Mouse (Mus musculus) lung, adult 2 months (tissue): Measurements from ENCODE around the gene Lrmda. TPM values are rescaled to one million over a fixed set of nuclear protein-coding genes. Genes with fewer than 3 reads are reported as not detected.

ENCODE experiments used
- DNase-seq: peaks from one replicate; pipeline ENCODE4 v3.0.0; 2022
- H3K4me1 ChIP-seq: fragments of 200-500 bp; 2 replicates; pipeline ENCODE4 v1.6.1; 2011; ENCODE audit warnings: low read length; ENCODE audit not compliant: control insufficient read depth, insufficient read depth
- H3K4me3 ChIP-seq: fragments of 200-500 bp; replicated peaks from 2 replicates; pipeline ENCODE3; 2011; ENCODE audit warnings: low read depth, mild to moderate bottlenecking, control low read depth, low read length; ENCODE audit errors: extremely low read depth
- CTCF ChIP-seq: fragments of 200-500 bp; IDR thresholded peaks from 2 replicates; pipeline ENCODE4 v1.5.1; 2011; ENCODE audit warnings: mild to moderate bottlenecking, low read length, control low read depth; ENCODE audit not compliant: insufficient read depth
- POLR2A ChIP-seq: fragments of 200-500 bp; IDR thresholded peaks from 2 replicates; pipeline ENCODE4 v1.6.1; 2011; ENCODE audit warnings: low read depth, mild to moderate bottlenecking, control low read depth, low read length, borderline replicate concordance; ENCODE audit errors: extremely low read depth
- WGBS: fragments of 180-500 bp; shearing (Covaris S2); methylation state at CpG from one replicate; pipeline ENCODE4 v1.1.7; 2018; 5-methylcytosine and 5-hydroxymethylcytosine counted together
- polyA plus RNA-seq: library from polyadenylated mRNA; depleted of rRNA; stranded (reverse); fragments of >200 nt; gene quantifications from 2 replicates; pipeline ENCODE4 v1.2.3, GENCODE M21; 2012

Gene Lrmda
- polyA plus RNA-seq, 1 experiment: 1.8 TPM

DNA sequence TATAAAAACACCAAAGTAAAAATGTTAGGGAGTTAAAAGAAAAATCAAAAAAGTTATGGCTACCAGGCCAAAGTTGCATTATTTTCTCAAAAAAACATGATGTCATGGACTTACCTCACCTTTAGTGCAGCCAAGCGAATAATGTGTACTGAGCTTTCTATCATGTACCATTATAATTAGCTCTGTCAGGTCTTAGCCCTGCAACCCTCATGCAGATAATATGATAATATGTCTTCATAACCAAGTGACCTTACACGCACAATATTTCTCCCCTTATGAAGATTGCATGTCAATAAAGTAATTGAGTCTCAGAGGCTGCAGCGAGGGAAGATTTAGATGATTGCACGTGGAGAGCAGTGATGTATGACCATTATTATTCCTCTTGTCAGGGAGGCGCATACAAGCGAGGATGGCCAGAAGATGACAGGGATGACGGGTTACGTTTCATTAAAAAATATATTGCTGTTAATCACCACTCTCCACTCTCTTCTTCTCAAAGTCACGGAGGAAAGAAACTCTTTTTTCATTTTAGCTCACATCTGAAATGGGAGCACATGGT is 911.1 kb downstream of the Lrmda start:
- 90% methylated on average over 9 of the region's 9 CpGs for WGBS
- no peak overlapping the region for H3K4me3 ChIP-seq
- H3K4me1 ChIP-seq: peaks cover 4% of the 10 kb centered on the region; the same call in 1 of the 2 replicates
- no peak for TF ChIP-seq POLR2A
- TF ChIP-seq CTCF: no peak
- no peak for DNase-seq

DNA sequence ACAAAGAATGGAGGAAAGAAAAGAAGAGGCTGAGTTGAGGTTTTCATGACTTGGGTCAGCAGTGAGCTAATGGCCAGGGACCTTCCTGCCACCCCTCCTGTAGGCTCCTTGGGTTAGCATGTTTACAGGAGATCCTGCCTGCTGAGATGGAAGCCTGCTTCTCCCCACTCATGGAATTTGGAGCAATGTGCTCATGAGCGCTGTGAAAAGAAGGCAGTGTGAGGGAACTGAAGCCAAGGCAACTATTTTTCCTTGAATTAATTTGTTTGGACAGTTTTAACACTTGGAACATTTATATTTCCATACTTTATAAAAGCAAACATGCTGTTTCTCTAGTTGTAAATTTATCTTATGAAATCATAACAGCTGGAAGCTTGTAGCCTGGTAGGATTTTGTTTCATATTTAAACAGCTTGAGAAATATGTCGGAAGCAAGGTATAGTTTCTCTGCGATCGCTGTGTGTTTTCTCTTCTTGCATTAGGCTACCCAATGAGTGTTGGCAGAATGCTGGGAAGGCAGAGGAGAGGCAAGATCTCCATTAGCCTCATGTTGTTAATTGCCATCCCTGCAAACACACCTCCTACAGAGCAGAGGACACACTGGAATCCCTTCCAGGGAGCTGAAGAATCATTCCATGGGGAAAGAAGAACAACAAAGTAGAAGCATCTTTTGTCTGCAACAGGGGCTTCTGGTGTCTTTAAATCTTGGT is 911.8 kb downstream of the Lrmda start:
- no peak for DNase-seq
- Histone ChIP-seq H3K4me3 (no peak overlapping the region), H3K4me1 (peaks cover 4% of the 10 kb centered on the region; the same call in 1 of the 2 replicates)
- TF ChIP-seq POLR2A (no peak), CTCF (no peak)
- 72% methylated on average over 4 of the region's 4 CpGs for WGBS

GRCm38 (mm10) chr14:22936701-22937100 is 917.2 kb downstream of the Lrmda start:
- TF ChIP-seq POLR2A: no peak
- TF ChIP-seq CTCF: no peak
- no peak for DNase-seq
- WGBS: 82% methylated on average over 3 of the region's 3 CpGs
- no peaks in the 10 kb centered on the region for H3K4me1 ChIP-seq
- H3K4me3 ChIP-seq: no peak overlapping the region

- TF ChIP-seq POLR2A (no peak), CTCF (no peak)
- 63% methylated on average over 2 of the region's 2 CpGs for WGBS
Measured at GRCm38 (mm10) chr14:22940576-22940975, 921.1 kb downstream of the Lrmda start.

GRCm38 (mm10) chr14:22942569-22942968 is 923.1 kb downstream of the Lrmda start:
- WGBS: 96% methylated on average over 2 of the region's 2 CpGs
- DNase-seq: no peak
- TF ChIP-seq POLR2A (no peak), CTCF (no peak)
- Histone ChIP-seq H3K4me3 (no peak overlapping the region), H3K4me1 (no peaks in the 10 kb centered on the region)

More at GRCm38 (mm10) chr14:22940576-22940975, 921.1 kb downstream of the Lrmda start:
- DNase-seq: no peak
- Histone ChIP-seq H3K4me1 (no peaks in the 10 kb centered on the region), H3K4me3 (no peak overlapping the region)

DNA sequence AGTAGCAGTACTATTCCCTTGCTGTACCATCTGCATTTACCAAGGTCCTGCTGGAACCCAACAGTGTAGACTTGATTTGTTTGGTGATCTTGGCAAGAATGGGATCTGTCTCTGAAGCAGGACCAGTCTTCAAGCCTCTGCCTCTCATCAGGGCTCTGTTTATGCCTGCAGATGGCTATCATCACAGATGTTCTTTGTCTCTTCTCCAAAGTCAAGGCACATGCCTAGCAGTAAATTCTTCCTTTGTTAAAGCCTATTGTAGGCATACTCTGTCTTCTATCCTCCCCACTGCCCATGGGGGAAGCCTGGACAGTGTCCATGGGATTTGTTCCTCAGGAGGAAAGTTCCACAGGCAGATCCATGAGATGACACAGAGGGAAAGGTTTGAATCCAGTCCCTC is 930.0 kb downstream of the Lrmda start:
- DNase-seq: no peak
- H3K4me1 ChIP-seq: no peaks in the 10 kb centered on the region
- no peak overlapping the region for H3K4me3 ChIP-seq
- TF ChIP-seq POLR2A: no peak
- TF ChIP-seq CTCF: no peak

DNA sequence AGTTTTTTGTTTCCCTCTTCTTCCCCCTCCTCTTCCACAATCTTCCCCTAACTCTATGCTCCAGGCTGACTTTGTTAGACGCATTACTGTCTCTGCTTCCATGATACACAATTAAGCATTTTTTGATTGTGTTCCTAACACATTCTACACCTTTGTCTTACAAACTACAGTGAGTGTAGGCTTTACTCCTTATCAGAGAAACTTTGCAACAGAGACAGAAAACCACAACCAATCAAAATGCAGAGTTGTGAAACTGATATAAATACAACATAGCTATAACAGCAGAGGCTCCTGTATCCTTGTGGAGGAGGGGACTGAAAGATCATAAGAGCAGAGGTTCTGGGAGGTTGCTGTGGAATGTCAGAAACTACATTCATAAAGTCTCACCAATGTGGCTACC is 933.5 kb downstream of the Lrmda start:
- WGBS: 92% methylated on average over 1 of the region's 1 CpGs
- Histone ChIP-seq H3K4me1 (no peaks in the 10 kb centered on the region), H3K4me3 (no peak overlapping the region)
- no peak for TF ChIP-seq CTCF
- no peak for TF ChIP-seq POLR2A
- DNase-seq: no peak

DNA sequence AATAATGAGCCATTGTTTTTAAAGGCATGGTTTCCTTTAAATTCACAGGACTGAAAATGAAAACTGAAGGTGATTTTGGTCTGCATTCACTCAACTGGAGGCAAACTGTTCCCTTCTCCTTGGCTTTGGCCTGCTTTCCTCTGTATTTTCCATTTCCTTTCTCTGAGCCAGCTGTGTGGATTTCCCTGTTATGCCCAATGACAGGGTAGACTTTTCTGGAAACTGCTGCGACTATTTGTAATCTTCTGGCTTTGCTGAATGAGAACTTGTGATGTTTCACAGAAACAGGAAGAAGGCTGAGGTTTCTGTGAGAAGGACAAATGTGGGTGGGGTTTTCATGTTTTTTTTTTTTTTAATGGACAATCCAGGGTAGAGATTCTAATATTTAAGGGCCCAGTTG is 940.7 kb downstream of the Lrmda start:
- no peaks in the 10 kb centered on the region for H3K4me1 ChIP-seq
- TF ChIP-seq CTCF: no peak
- no peak for TF ChIP-seq POLR2A
- 36% methylated on average over 1 of the region's 1 CpGs for WGBS
- no peak overlapping the region for H3K4me3 ChIP-seq
- DNase-seq: no peak

- no peak overlapping the region for H3K4me3 ChIP-seq
- TF ChIP-seq POLR2A (no peak), CTCF (no peak)
- no peaks in the 10 kb centered on the region for H3K4me1 ChIP-seq
- WGBS: 80% methylated on average over 9 of the region's 9 CpGs
- DNase-seq: no peak
Measured at GRCm38 (mm10) chr14:22964796-22965660, 945.5 kb downstream of the Lrmda start.

GRCm38 (mm10) chr14:22968705-22969104 is 949.2 kb downstream of the Lrmda start:
- 79% methylated on average over 5 of the region's 5 CpGs for WGBS
- no peak for DNase-seq
- no peaks in the 10 kb centered on the region for H3K4me1 ChIP-seq
- no peak overlapping the region for H3K4me3 ChIP-seq
- TF ChIP-seq POLR2A: no peak
- TF ChIP-seq CTCF: no peak
